Mouse (Mus musculus) midbrain, embryonic 10.5 days (tissue): ENCODE results near the gene Gm10065. TPM values are rescaled to one million over a fixed set of nuclear protein-coding genes. Genes with fewer than 3 reads are reported as not detected.

Experiments used
- DNase-seq: peaks from one replicate; pipeline ENCODE4 v3.0.0-alpha.2; 2017; ENCODE audit warnings: low spot score
- H3K27ac ChIP-seq: fragments of 300-500 bp; sonication (generic); replicated peaks from 2 replicates; pipeline ENCODE4 v1.5.1; 2016; ENCODE audit warnings: mild to moderate bottlenecking
- H3K27me3 ChIP-seq: fragments of 300-500 bp; sonication (generic); 2 replicates; pipeline ENCODE4 v1.6.1; 2016; ENCODE audit warnings: low read depth, mild to moderate bottlenecking; ENCODE audit not compliant: poor library complexity, severe bottlenecking
- H3K36me3 ChIP-seq: fragments of 300-500 bp; sonication (generic); 2 replicates; pipeline ENCODE4 v1.6.1; 2016; ENCODE audit warnings: mild to moderate bottlenecking, moderate library complexity
- H3K4me1 ChIP-seq: fragments of 300-500 bp; sonication (generic); 2 replicates; pipeline ENCODE4 v1.6.1; 2016
- H3K4me3 ChIP-seq: fragments of 300-500 bp; sonication (generic); 2 replicates; pipeline ENCODE4 v1.5.1; 2016; ENCODE audit warnings: mild to moderate bottlenecking, moderate library complexity
- H3K9me3 ChIP-seq: fragments of 300-500 bp; sonication (generic); replicated peaks from 2 replicates; pipeline ENCODE4 v1.6.1; 2016; ENCODE audit warnings: mild to moderate bottlenecking
- WGBS: fragments of 180-500 bp; shearing (Covaris S2); methylation state at CpG from one replicate; pipeline ENCODE4 v1.1.7; 2016; 5-methylcytosine and 5-hydroxymethylcytosine counted together
- microRNA counts: library from miRNA; unstranded; fragments of <30 nt; microRNA quantifications from one replicate; lab custom pipeline; 2017
- microRNA-seq: library from miRNA; unstranded; fragments of <30 nt; microRNA quantifications from one replicate; pipeline ENCODE4, GENCODE M21; 2017
- polyA plus RNA-seq: library from polyadenylated mRNA; unstranded; fragments of >200 nt; fragmentation: Nextera tagmentation; extraction: Ambion mirVana; gene quantifications from 2 replicates; pipeline ENCODE4 v1.2.1, GENCODE M21; 2016

Gm10065 gene
- polyA plus RNA-seq, 1 experiment from 2014 or later = not detected

DNA sequence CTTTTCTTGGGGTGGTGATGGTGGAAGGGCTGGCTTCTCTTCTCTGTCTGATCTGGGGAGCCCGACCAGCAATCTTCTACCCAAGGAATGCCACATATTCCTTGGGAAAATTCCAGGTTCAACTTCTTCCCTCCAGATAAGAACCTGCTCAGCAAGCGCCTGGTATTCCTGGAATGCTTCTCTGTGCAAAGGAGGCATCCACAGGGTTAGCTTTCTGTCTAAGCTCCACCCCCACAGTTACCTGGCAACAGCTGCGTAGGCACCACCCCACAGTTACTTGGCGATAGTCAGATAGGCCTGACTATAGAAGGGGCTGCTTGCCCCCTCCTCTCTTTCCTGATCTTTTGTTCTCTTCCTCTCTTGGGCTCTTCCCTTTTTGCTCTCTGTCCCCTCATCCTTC is 22.9 kb downstream of the Gm10065 start:
- Histone ChIP-seq H3K36me3 (peaks cover 5% of the 10 kb centered on the region; the same call in 1 of the 2 replicates), H3K27me3 (peaks cover 60% of the 10 kb centered on the region), H3K4me1 (peaks cover 14% of the 10 kb centered on the region), H3K4me3 (no peak overlapping the region), H3K9me3 (no peaks in the 10 kb centered on the region), H3K27ac (no peak overlapping the region)
- 8% methylated on average over 4 of the region's 4 CpGs for WGBS
- DNase-seq = no peak

DNA sequence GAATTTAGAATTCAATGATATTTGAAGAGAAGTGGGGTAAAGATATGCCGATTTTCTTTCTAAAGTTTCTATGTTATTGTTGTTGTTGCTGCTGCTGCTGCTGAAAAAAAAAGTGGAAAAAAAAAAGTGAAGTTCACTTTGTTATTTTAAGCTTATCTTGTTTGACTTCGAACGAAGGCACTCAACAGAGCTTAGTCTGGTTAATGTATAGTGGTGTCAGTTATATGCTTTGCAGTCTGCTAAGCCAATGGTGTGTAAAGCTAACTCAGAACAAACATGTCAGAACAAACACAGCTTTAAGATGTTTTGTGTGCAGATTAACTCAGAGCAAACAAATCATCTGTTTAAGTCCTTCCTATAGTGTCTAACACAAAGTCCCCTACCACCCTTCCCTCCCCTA is 25.1 kb downstream of the Gm10065 start:
- 83% methylated on average over 3 of the region's 3 CpGs for WGBS
- Histone ChIP-seq H3K4me3 (peak overlapping the region; percentile 84; the same call in 1 of the 2 replicates), H3K9me3 (no peaks in the 10 kb centered on the region)

DNA sequence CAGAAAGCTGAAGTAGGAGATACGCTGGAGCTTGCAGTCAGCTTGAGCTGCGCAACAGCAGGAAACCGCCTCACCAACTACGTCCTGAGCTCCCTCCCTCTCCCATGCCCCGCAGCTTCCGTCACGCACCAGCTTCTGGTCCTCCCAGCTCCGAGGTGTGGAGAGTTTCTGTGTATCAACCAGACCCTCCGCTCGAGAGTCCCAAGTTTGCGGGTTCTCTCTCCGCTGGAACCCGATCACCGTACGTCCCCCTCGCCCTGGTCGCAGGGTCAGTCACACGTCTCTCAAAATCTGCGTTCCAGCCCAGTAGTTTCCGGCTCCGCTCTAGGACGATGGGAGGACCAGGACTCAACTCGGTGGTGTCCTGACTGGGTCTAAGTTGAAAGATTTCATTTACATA is 25.8 kb downstream of the Gm10065 start, which contains the start of gene Zscan26:
Gene Zscan26 (minus strand): TSS at position 282 of the 400 bp plus-strand sequence.
- peak; percentile 88 for DNase-seq
- Histone ChIP-seq H3K27me3 (peaks cover 58% of the 10 kb centered on the region), H3K9me3 (no peaks in the 10 kb centered on the region), H3K36me3 (peaks cover 19% of the 10 kb centered on the region), H3K4me3 (peak within 1 kb of the TSS; percentile 84), H3K27ac (peak within 1 kb of the TSS; percentile 91), H3K4me1 (peaks cover 14% of the 10 kb centered on the region)
- WGBS = under 1% methylated on average over 23 of the region's 23 CpGs

More for the DNA sequence above, 25.1 kb downstream of the Gm10065 start:
- Histone ChIP-seq H3K27ac (no peak overlapping the region), H3K36me3 (peaks cover 12% of the 10 kb centered on the region), H3K4me1 (peaks cover 14% of the 10 kb centered on the region), H3K27me3 (peaks cover 62% of the 10 kb centered on the region)
- no peak for DNase-seq

DNA sequence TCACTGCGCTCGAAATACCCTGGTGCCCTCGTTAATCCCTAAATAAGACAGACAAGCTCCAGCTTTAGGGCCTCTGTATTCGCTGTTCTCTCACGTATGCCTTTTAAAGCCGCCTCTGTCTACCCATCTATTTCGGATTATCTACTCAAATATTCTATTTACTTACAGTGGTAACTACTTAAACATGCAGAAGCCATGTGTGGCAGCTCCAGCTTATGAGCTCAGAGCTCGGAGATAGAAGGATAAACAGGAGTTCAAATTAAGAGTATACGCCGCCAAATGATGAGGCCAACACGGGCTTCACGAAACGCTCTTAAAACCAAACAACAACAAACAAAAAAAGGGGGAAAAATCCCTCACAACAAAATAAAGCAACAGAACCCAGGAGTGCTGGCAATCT is 26.2 kb downstream of the Gm10065 start:
- peak overlapping the region; percentile 84 for H3K4me3 ChIP-seq
- H3K4me1 ChIP-seq = peaks cover 14% of the 10 kb centered on the region
- no peaks in the 10 kb centered on the region for H3K9me3 ChIP-seq
- WGBS = 2% methylated on average over 13 of the region's 13 CpGs
- peaks cover 23% of the 10 kb centered on the region for H3K36me3 ChIP-seq
- DNase-seq = no peak
- H3K27ac ChIP-seq = peak overlapping the region; percentile 91
- peaks cover 55% of the 10 kb centered on the region for H3K27me3 ChIP-seq

DNA sequence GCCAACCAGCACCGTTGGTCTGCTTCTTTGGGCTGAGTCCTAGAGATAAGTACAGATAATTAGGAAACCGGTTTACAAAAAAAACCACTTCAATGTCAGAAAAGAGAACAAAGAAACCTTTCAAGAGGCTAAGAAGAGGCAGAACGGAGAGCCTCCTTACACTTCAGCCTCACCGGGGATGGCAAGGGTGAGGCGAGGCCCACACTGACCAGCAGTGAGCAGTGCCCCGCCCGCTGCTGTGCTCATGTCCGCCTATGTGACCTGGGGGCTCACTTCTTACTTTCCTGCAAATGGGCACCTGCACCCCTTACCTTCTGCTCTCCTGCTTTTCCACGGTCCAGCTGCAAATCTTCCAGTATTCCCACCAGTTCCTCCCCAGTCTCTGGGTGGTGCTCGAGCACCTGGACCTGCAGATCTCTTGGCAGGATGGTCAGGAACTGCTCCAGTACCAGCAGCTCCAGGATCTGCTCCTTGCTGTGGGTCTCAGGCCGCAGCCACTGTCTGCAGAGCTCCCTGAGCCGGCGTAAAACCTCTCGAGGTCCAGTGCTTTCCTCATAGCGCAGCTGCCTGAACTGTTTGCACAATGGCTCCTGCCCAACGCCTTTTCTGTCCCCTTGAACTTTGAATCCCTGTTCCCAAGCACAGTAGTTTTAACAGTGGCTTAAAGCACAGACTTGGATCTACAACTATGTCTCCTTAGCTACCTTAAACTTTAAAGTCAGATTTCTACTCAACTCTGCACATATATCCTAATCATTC is 31.2 kb downstream of the Gm10065 start:
- Histone ChIP-seq H3K27ac (no peak overlapping the region), H3K9me3 (no peaks in the 10 kb centered on the region), H3K27me3 (peaks cover 19% of the 10 kb centered on the region; the same call in 1 of the 2 replicates), H3K4me3 (no peak overlapping the region), H3K4me1 (peaks cover 8% of the 10 kb centered on the region), H3K36me3 (peaks cover 72% of the 10 kb centered on the region)
- WGBS = 85% methylated on average over 16 of the region's 16 CpGs
- DNase-seq = no peak

DNA sequence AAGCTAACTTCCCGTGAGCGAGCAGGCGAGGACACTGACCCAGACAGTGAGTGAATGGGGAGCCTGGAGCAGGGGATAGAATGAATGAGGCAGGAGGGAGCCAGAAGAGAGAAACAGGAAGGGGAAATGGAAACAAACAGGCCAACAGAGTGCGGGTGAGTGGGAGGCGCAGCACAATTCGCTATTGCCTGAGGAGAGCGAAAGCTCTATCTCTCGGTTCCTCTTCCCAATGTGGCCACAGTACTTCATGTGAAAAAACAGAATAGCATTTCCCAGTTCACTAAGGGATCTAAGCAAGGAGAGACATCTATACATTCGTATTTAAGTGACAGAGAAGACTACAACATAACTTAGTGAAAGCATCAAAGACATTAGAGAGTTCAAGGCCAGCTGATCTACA is 32.4 kb downstream of the Gm10065 start:
- 90% methylated on average over 9 of the region's 9 CpGs for WGBS
- Histone ChIP-seq H3K4me1 (no peaks in the 10 kb centered on the region), H3K9me3 (no peaks in the 10 kb centered on the region), H3K27me3 (peaks cover 18% of the 10 kb centered on the region; the same call in 1 of the 2 replicates), H3K4me3 (no peak overlapping the region), H3K27ac (no peak overlapping the region), H3K36me3 (peaks cover 78% of the 10 kb centered on the region)
- DNase-seq = no peak

DNA sequence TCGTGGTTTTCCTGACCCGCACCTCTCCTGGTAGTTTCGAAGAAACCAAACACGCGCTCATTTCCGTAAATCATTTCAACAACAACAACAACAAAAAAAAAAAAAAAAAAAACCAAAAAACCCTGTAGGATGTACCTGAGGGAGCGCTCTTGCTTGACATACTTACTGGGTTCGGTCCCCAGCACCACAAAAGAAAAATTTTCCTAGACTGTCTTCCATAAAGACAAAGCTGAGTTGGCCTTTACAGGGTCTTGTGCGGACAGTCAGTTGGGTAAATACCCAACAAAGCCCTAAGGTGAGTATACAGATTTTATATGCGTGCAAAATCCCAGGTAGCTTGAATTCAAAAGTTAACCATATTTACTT is 38.1 kb downstream of the Gm10065 start:
- peak overlapping the region; percentile 85 for H3K27ac ChIP-seq
- no peaks in the 10 kb centered on the region for H3K27me3 ChIP-seq
- peaks cover 38% of the 10 kb centered on the region for H3K36me3 ChIP-seq
- peaks cover 20% of the 10 kb centered on the region for H3K4me1 ChIP-seq
- no peak for DNase-seq
- H3K4me3 ChIP-seq = peak overlapping the region; percentile 65
- 16% methylated on average over 10 of the region's 10 CpGs for WGBS
- no peaks in the 10 kb centered on the region; the same call in 1 of the 2 replicates for H3K9me3 ChIP-seq

DNA sequence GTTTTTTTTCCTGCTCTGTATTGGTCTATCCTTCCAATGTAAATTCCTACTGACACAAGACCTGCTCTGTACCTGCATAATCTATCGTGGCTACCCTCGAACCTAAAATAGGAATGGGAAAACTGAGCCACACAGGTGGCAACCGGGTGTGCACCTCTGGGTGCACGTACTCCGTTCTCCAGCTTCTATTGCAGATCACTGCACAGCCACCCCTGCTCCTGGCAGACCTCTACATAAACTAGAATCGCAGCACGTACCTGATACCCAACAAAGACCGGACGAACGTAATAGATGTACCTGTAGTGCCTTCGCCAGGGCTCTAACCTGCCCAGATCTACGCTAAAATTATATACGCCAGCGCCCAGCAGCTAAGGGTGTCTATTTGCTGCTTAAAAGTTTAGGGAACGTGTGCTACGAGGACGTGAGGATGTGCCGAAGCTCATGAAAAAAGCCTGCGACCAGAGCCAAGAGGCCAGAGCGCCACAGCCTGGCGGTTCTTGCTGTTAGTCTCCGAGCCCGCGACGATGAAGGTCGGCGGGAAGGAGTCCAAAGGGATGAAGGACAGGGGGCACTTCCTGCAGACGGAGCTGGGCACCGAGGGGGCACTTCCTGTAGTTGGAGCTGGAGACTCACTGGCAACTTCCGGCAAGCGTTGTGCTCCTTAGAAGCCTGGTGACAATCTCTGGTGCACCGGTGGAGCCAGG is 38.6 kb downstream of the Gm10065 start, which contains the start of gene Pgbd1:
Gene Pgbd1 (minus strand): TSS at position 556 of the 704 bp plus-strand sequence.
- no peaks in the 10 kb centered on the region; the same call in 1 of the 2 replicates for H3K9me3 ChIP-seq
- peaks cover 33% of the 10 kb centered on the region for H3K36me3 ChIP-seq
- H3K4me3 ChIP-seq = peak within 1 kb of the TSS; percentile 65
- H3K4me1 ChIP-seq = peaks cover 20% of the 10 kb centered on the region
- H3K27ac ChIP-seq = peak within 1 kb of the TSS; percentile 85
- WGBS = 1% methylated on average over 32 of the region's 32 CpGs
- DNase-seq = peak; percentile 83
- H3K27me3 ChIP-seq = no peaks in the 10 kb centered on the region

DNA sequence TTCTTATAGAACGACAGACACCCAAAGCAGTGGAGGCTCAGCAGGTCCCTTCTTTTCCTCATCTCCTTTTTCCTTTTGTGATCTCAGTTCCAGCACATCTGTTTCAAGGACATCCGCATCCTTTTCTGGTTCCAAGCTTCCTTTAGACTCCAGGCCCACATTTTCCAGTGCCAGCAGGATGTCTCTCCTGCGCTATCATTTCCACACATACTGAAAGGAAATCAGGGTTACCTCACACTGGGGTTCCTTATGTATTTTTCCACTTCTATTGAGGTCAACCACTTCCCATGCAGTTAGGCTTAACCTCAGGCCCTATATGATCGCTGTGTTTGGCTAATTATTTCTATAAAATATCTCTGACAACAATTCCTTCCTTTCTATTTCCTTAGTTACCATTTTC is 43.8 kb downstream of the Gm10065 start:
- DNase-seq = no peak
- H3K27me3 ChIP-seq = no peaks in the 10 kb centered on the region
- H3K4me3 ChIP-seq = no peak overlapping the region
- no peaks in the 10 kb centered on the region; the same call in 1 of the 2 replicates for H3K9me3 ChIP-seq
- H3K27ac ChIP-seq = no peak overlapping the region
- no peaks in the 10 kb centered on the region for H3K36me3 ChIP-seq
- H3K4me1 ChIP-seq = peaks cover 8% of the 10 kb centered on the region
- WGBS = 90% methylated on average over 4 of the region's 4 CpGs

MicroRNAs encoded within 50 kb of the gene (microRNA counts, 519-probe panel; counts per million panel counts)
- 3,981 counts per million, percentile 19 among the panel's probes with 10 or more counts for microRNA mmu-miR-1896 (lab: Ali Mortazavi, UCI)

Small RNA genes within 50 kb of the gene (microRNA-seq; reads per million reads assigned to microRNA genes)
- gene Mir1896 = not detected

Other genes with a start within 250 kb of the Gm10065 start
- not detected in 2 replicates for gene Gpx5, start 186.7 kb downstream of the Gm10065 start, polyA plus RNA-seq
- gene Gpx6, start 167.3 kb downstream of the Gm10065 start, polyA plus RNA-seq = 0.09 TPM in 1 of 2 replicates, not detected in the other
- gene Olfr1367, start 132.5 kb downstream of the Gm10065 start, polyA plus RNA-seq = not detected in 2 replicates
- gene Zscan12, start 116.6 kb downstream of the Gm10065 start, polyA plus RNA-seq = 20.4 and 21.9 TPM in 2 replicates
- 87.1 and 91.1 TPM in 2 replicates for gene Zkscan3, start 76.7 kb downstream of the Gm10065 start, polyA plus RNA-seq
- 5.1 TPM in 2 replicates for gene Pgbd1, start 38.4 kb downstream of the Gm10065 start, polyA plus RNA-seq
- 24.2 and 25.6 TPM in 2 replicates for gene Zscan26, start 25.7 kb downstream of the Gm10065 start, polyA plus RNA-seq
- 1.7 and 2.3 TPM in 2 replicates for gene Nkapl, start 10.9 kb downstream of the Gm10065 start, polyA plus RNA-seq
- 5.0 and 5.3 TPM in 2 replicates for gene Zkscan4, start 534 bp downstream of the Gm10065 start, polyA plus RNA-seq
- 0.42 and 0.56 TPM in 2 replicates for gene AK157302, start 15.8 kb upstream of the Gm10065 start, polyA plus RNA-seq
- gene Gm11273, start 22.0 kb upstream of the Gm10065 start, polyA plus RNA-seq = 4.6 and 5.1 TPM in 2 replicates
- gene Zkscan8, start 51.7 kb upstream of the Gm10065 start, polyA plus RNA-seq = 5.3 and 7.1 TPM in 2 replicates
- 0.11 and 0.15 TPM in 2 replicates for gene Olfr1366, start 63.4 kb upstream of the Gm10065 start, polyA plus RNA-seq
- not detected in 2 replicates for gene Olfr1535, start 80.5 kb upstream of the Gm10065 start, polyA plus RNA-seq
- not detected in 2 replicates for gene Olfr1364, start 102.3 kb upstream of the Gm10065 start, polyA plus RNA-seq
- not detected in 2 replicates for gene Olfr1362, start 134.6 kb upstream of the Gm10065 start, polyA plus RNA-seq
- not detected in 2 replicates for gene Olfr11, start 163.1 kb upstream of the Gm10065 start, polyA plus RNA-seq
- gene Olfr1361, start 183.9 kb upstream of the Gm10065 start, polyA plus RNA-seq = not detected in 2 replicates
- gene Olfr1360, start 198.0 kb upstream of the Gm10065 start, polyA plus RNA-seq = not detected in 2 replicates
- gene Olfr1359, start 218.7 kb upstream of the Gm10065 start, polyA plus RNA-seq = not detected in 2 replicates
- gene Hist1h2bl, start 236.7 kb upstream of the Gm10065 start, polyA plus RNA-seq = 1.4 and 3.4 TPM in 2 replicates
- 12.2 and 21.8 TPM in 2 replicates for gene Hist1h2ai, start 237.0 kb upstream of the Gm10065 start, polyA plus RNA-seq
- gene Hist1h3h, start 238.2 kb upstream of the Gm10065 start, polyA plus RNA-seq = 8.9 and 11.3 TPM in 2 replicates
- gene Hist1h2bm, start 242.6 kb upstream of the Gm10065 start, polyA plus RNA-seq = 5.2 and 7.5 TPM in 2 replicates